Mouse (Mus musculus): ENCODE data around the gene Ctsw. TPM values are rescaled to one million over a fixed set of nuclear protein-coding genes. Genes with fewer than 3 reads are reported as not detected.
A peak's percentile ranks its signal among the peaks of the same experiment; 100 is the strongest.
"Not testable (repeated sequence)": the region's sequence is repeated elsewhere in the genome, so short reads cannot be mapped to it uniquely, and the experiment has no call there.

The Ctsw gene
- total RNA-seq, 2 experiments from 2014 or later = 0.86 TPM; not detected in 1

DNA sequence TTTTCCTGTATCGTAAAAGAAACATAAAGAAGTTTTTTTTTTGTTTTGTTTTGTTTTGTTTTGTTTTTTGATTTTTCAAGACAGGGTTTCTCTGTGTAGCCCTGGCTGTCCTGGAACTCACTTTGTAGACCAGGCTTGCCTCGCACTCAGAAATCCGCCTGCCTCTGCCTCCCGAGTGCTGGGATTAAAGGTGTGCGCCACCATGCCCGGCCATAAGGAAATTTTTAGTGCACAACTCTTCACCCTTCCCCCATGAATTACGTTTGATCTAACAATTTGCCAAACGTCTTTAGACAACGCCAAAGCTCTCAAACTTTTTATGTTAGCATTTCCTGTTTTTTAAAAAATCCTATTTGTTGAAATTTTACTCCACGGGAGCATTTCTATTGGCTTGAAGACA is 21.4 kb upstream of the Ctsw start:
- intact Hi-C loops (cut with DNase I) = loop anchor here (1.0 to 2.0 kb wide), 4 partner anchors 21 to 65 kb away; partner anchors contain the start of genes AI837181, Ccdc85b, Drap1 and Fibp
- DNase-seq (ENCODE audit: low spot score in 2 of 2) = not testable (repeated sequence)

DNA sequence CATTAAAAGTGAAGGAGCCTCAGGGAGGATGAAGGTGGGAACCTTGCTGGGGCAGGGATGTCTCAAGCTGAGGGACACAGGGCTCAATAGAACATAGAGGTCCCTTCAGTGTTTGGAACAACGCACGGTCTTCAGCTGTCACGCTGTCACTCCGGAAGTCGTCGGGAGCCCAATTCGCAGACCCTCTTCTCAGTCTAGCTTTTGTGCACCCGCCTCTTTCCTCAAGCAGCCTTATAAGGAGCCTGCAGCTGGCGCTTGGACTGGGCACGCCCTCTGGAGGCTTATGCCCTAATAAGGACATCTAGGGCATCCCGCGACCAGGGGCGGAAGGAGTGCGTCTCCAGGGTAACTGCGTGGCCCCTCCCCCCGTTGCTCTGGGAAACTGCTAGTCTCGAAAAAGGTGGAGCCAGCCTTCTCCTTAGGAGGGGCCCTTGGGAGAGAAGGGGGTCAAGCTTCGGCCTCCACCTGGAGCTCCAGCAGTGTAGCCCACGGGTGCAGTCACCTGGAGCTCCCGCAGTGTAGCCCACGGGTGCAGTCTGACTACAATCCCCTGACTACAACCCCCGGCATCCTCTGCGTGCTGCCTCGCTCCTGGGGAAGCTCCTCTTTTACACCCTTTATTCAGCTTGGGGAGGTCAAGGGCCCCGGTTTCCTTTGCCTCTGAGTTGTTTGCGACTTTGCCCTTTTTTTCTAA is 20.7 kb upstream of the Ctsw start:
- intact Hi-C loops (cut with DNase I) = loop anchor here (1.0 to 2.0 kb wide), 3 partner anchors 26 to 64 kb away; partner anchors contain the start of genes AI837181, Ccdc85b and Drap1
- peak; percentile 95 to 97 for DNase-seq (ENCODE audit: low spot score in 2 of 2)

DNA sequence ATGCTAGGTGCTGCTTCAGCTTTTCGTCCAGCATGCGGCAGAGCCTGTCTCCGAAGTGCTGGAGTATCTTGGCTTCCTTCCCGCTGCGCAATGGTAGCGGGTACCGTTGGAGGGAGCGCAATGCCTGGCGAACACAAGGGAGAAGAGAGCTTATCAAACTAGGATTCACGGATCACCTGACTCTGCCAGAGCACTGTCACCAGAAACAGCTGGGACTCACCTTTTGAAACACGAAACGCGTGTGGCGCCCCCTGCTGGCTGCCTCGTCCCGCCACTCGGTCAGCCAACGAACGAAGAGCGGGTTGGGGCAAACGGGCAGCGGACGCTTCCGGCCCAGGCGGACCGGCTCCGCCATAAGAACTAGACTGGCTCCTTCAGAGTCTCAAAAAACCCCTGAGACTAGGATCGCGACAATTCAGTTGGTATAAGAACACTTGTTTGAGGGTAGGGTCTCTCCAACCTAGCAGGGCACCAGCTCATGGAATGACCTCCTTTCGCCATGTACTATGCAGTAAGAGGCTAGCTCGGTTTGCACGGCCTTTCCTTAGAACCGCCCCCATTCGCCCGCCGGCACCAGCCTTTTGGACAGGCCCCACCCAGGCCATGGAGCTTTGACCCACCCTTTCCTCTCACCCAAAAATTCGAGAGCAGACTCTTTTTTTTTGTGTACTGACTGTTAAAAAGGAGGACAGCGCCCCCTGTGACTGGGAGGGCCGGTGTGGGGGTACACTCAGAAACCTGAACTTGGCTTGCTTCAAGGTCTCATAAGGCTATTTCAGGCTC is 19.7 kb upstream of the Ctsw start, which contains the start of gene Mus81:
Gene Mus81, minus strand, starts transcription at position 635 of the 783 bp plus-strand sequence.
- DNase-seq (ENCODE audit: low spot score in 2 of 2) = peak; percentile 90 to 91
- intact Hi-C loops (cut with DNase I) = loop anchor here (1.0 to 2.0 kb wide), 3 partner anchors 25 to 63 kb away; partner anchors contain the start of genes AI837181, Ccdc85b and Drap1

DNA sequence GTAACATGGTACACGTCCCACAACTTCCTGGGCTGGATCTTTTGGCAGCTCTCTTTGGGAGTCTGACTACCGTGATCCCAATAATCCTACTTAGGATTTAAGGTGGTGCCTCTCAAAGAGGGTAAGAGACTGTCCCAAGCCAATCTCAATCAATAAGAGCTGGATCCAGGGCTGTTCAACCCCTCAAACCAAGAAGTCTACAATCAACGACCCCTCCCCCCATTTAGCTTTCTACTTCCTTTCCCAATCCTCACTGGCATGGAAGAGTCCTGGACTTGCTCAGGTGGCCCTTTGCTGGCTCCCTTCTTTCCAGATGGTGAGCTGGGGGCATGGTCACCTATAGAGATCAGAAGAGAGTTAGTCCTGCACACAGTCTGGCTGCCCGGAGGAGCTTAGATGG is 18.5 kb upstream of the Ctsw start:
- DNase-seq (ENCODE audit: low spot score in 2 of 2) = no peak
- intact Hi-C loops (cut with DNase I) = no loop called here

DNA sequence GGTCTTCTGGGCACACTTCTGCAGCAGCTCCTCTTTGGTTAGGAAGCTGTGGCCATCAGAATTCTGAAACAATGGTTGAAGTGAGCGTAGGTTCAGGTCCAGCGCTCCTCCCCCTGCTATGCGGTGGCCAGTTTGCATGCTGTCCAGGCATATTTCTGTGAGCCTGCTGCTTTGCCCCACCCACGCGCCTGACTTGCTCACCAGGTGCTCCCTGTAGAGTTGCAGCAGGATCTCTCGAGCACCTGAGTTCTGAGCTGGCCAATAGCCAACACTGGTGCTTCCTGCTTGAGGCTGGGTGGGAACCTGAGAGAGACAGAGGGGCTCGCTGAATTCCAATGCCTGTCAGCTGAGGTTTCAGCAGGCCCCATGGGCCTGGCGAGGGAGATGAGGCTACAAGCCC is 18.0 kb upstream of the Ctsw start:
- DNase-seq (ENCODE audit: low spot score in 2 of 2) = no peak
- intact Hi-C loops (cut with DNase I) = no loop called here

DNA sequence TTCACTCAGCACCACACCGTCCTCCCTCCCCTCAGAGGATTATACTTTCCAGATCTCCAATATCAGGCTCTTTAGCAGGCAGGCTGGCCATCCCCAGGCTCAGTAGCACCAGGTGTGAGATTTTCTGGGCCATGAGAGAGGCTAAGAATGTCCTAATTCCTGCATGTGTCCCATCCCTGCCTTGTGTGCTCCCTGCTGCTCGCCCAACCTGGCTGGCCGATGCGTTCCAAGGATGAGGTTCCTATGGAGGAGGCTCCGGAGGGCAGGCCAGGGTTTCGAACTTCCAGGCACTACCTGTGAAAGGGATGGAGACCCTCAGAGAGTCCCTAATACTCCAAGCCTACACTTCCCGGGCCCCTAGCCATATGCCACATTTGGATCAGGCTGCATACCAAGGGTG is 17.5 kb upstream of the Ctsw start:
- no peak for DNase-seq (ENCODE audit: low spot score in 2 of 2)
- intact Hi-C loops (cut with DNase I) = no loop called here

DNA sequence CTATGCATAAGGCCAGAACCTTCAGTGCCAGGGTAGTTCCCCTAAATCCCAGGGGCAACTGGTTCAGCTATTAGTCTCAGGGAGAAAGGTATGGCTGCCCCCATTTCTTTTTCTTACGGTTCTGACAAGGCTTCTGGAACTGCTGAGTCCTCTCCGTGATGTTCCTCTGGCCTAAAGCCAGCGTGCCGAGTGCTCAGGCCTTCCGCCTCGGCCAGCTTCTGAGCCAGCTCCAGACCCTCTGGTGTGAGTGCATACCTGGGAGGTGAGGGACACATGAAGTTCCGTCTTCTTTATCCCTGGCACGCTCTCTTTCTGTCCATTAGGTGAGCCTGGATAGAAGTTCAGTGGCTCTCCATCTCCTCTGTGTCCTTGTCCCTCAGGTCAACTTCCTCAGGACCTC is 17.1 kb upstream of the Ctsw start:
- intact Hi-C loops (cut with DNase I) = no loop called here
- DNase-seq (ENCODE audit: low spot score in 2 of 2) = no peak

DNA sequence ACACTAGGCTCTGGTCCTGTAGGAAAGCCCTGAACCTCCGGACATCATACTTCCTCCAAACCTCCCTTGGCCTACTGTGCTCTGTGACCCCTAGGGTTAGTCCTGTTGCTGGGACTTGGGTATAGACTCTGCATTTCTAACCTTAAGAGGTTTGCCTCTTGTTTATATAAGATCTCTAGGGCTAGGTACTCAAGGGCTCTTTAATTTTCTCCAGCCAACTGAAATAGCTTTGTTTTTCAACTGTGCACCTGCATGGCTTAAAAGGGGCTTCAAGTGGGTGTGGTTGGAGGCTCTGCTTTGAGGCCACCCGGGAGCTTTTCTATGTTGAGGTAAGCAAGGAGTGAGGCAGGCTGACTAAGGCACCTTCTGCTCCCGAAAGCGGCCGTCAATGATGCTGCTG is 16.2 kb upstream of the Ctsw start:
- DNase-seq (ENCODE audit: low spot score in 2 of 2) = no peak
- intact Hi-C loops (cut with DNase I) = no loop called here

DNA sequence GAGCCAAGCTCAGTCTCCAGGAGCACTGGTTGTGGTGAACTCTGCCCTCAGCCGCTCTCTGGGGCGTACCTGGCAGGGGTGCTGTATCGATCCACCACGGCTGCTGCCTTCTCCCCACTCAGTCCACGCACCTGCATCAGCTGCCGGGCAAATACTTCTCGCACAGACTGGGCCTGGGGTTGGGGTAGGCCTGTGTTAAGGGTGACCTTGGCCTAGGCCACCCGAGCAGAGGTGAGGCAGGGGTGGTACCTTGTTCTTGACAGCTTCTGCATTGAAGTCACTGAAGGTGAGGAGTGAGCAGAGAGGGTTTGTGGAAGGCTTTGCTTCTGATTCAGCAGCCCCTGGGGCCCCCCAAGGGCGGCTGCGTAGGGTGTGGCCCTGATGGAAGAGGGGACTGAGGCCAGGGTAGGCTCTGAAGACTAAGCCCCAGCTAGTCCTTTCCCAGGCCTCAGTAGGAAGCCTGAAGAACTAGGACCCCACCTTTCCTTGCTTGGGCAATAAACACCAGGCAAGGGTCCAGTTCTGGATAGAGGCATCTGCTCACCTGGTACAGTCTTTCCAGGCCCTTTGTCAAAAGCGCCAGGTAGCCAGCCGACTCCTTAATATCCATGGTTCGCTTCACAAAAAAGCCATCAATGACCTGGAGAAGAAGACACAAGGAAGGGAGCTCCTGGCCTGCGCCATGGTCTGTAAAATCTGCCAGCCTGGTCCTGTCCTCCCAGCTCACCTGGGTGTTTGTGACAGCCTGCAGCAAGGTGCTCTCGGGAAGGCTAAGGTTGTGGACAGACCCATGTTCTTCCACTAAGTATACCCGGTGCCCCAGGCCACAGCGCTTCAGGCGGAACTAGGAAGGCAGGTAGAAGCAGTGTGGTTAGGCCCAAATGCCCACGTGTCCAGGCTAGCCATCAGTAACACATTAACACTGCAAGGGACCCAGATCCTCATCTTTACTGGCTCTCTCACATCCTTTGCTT is 15.4 kb upstream of the Ctsw start:
- DNase-seq (ENCODE audit: low spot score in 2 of 2) = no peak
- intact Hi-C loops (cut with DNase I) = no loop called here

DNA sequence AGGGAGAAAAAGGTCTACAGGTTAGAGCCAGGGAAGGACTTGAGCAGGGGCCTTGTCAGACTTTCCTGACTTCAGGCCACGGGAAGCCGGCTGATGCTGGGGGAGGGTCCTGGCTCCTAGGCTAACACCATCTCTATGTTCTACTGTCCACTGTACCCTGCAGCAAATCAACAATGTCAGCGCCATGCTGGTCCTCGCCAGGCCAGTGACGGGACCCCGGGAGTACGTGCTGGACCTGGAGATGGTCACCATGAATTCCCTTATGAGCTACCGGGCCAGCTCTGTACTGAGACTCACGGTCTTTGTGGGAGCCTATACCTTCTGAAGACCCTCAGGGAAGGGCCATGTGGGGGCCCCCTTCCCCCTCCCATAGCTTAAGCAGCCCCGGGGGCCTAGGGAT is 13.1 kb upstream of the Ctsw start:
- no peak for DNase-seq (ENCODE audit: low spot score in 2 of 2)
- intact Hi-C loops (cut with DNase I) = no loop called here

DNA sequence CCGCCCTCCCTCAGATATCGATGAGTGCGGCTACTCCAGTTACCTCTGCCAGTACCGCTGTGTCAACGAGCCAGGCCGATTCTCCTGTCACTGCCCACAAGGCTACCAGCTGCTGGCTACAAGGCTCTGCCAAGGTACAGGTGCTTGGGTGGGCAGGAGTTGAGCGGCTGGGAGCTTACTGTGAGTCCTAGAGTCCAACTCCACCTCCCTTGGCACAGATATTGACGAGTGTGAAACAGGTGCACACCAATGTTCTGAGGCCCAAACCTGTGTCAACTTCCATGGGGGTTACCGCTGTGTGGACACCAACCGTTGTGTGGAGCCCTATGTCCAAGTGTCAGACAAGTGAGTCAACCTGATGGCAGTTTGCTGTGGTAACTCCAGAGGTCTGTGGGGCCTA is 11.7 kb upstream of the Ctsw start:
- intact Hi-C loops (cut with DNase I) = no loop called here
- no peak for DNase-seq (ENCODE audit: low spot score in 2 of 2)

DNA sequence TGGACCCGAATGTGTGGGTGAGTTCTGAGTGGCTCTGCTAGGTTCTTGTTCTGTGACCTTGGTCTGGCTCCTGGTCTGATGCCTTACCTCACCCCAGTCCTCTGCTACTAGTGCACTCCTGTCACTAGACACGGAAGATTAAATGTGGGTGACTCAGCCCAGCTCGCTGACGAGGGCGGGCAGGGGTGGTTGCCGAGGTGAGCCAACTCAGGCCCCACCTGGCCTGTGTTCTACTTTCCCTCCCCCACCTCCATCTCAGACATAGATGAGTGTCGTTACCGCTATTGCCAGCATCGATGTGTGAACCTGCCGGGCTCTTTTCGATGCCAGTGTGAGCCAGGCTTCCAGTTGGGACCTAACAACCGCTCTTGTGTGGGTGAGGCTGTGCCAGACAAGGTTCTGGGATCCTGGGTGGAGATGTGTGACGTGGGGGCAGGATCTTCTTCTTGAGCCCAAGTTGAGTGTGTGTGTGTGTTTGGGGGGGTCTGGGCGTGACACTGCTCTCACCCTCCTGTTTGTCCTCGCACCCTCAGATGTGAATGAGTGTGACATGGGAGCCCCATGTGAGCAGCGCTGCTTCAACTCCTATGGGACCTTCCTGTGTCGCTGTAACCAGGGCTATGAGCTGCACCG is 9.5 kb upstream of the Ctsw start:
- intact Hi-C loops (cut with DNase I) = no loop called here

DNA sequence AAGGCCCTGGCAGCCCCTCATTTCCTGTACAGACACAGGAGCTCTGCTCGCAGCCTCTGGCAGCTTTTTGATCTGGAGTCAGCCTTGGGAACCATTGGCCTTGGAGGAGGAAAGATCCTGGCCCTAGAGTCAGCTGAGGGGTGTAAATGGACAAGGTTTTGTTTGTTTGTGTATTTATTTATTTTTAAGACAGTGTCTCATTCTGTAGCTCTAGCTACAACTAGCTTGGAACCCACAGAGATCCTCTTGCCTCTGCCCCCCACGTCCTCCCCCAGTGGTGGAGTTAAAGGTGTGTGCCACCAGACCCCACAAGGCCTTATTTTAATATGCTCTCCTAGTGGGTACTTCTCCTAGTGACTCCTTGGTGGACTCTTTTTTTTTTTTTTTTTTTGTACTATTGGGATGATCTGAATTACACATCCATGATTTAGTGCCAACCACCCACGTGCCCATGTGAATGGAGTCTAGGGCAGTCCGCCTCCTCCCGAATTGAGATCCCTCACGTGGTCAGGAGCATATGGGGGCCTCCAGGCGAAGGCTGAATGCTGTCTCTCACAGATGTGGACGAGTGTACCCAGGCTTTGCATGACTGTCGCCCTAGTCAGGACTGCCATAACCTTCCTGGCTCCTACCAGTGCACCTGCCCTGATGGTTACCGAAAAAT is 8.8 kb upstream of the Ctsw start:
- intact Hi-C loops (cut with DNase I) = no loop called here
- peak in 1 of 2 experiments; percentile 63 for DNase-seq (ENCODE audit: low spot score in 2 of 2)

More for the DNA sequence above, 9.5 kb upstream of the Ctsw start:
- DNase-seq (ENCODE audit: low spot score in 2 of 2) = no peak

DNA sequence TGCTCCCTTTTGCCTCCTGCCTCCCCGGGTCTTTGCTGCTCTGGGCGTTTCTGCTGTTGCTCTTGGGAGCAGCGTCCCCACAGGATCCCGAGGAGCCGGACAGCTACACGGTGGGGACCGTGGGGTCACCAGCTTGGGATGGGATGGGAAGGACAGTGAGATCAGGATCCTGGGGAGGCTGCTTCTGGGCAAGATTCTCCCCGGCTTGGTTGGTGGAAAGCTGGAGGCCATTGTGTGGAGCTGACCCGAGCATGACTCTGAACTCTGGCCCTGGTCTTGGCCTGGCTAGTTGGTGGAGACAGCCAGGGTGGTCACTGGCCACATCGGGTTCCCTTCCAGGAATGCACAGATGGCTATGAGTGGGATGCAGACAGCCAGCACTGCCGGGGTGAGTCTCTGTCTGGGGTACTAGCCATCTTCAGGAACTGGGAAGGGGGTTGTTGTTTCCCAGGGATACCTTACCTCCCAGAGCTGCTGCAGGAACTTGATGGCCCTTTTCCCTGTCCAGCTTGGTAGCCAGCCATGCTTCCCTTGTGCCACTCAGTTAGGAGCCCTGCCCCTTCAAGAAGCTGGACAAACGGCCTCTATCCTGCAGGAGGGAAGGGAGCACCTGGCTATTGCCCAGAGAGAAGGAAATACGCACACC is 6.9 kb upstream of the Ctsw start:
- intact Hi-C loops (cut with DNase I) = no loop called here
- no peak for DNase-seq (ENCODE audit: low spot score in 2 of 2)

DNA sequence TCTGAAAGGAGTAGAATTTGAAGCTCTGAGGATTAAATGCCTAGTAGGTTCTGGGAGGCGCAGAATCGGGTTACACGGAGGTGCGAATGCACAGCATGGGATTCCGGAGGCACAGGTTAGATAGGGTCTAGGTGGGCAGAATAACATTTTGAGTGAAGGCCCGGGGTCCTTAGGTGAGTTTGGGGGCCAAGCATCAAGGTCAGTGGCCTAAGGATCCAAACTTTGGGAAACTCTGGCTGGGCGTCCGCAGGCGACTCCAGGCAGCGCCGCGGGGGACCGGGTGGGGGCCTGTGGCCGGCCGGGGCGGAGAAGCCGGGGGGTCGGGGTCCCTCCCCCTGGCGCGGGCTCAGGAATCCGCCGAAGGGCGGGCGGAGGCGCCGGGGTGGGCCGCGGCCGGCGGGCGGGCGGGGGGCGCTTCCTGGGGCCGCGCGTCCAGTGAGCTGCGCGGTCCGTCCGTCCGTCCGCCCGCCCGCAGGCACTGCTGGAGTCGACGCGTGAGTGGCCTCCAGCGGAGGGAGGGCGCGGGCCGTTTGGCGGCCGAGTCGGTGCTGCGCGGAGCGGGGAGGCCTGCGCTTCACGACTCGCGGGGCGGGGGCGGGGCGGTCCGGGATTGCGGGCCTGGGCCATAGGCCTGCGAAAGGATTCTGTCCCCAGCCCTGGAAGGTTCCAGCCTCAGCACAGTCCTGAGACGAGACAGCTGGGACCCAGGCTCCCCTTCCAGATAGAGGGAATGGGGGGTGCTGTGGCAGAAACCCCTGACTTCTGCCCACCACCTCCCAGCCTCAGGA is 6.2 kb upstream of the Ctsw start:
- no peak for DNase-seq (ENCODE audit: low spot score in 2 of 2)
- intact Hi-C loops (cut with DNase I) = no loop called here

DNA sequence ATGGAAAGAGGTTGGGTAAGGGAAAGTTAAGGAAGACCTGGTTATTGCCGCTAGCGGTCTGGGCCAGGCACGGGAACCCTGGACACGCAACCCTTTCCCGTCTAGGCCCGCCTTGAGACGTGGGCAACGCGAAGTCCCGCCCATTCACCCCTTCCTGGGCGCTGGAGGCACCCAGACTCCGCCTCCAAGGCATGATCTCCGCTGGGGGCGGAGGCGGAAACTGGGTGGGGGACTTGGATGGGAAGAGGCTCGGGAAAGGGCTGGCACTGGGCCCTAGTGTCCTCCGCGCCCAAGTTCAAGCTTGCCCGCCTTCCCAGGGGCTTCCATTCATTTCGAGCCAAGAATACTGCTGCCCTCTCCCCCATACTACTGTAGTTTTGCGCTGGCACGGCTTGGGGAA is 5.4 kb upstream of the Ctsw start, which contains the start of gene Efemp2:
Gene Efemp2, plus strand, starts transcription at position 235 of the 400 bp plus-strand sequence.
- peak; percentile 53 to 55 for DNase-seq (ENCODE audit: low spot score in 2 of 2)
- intact Hi-C loops (cut with DNase I) = no loop called here

DNA sequence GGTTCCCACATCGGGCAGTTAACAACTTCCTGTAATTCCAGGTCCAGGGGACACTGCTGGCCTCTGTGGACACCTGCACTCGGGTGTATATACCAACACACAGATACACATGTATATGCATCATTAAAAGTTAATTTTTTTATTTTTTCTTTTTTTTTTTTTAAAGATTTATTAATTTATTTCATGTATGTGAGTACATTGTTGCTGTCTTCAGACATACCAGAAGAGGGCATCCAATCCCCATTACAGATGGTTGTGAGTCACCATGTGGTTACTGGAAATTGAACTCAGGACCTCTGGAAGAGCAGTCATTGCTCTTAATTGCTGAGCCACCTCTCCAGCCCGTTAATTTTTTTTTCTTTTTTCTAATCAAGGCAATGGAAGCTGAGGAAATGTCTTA is 4.5 kb upstream of the Ctsw start:
- intact Hi-C loops (cut with DNase I) = no loop called here
- DNase-seq (ENCODE audit: low spot score in 2 of 2) = no peak

Measured in left cerebral cortex, postnatal 36 days (tissue).